21 mouse cellular contexts compared by ENCODE assay signal in the genomic region with DNA sequence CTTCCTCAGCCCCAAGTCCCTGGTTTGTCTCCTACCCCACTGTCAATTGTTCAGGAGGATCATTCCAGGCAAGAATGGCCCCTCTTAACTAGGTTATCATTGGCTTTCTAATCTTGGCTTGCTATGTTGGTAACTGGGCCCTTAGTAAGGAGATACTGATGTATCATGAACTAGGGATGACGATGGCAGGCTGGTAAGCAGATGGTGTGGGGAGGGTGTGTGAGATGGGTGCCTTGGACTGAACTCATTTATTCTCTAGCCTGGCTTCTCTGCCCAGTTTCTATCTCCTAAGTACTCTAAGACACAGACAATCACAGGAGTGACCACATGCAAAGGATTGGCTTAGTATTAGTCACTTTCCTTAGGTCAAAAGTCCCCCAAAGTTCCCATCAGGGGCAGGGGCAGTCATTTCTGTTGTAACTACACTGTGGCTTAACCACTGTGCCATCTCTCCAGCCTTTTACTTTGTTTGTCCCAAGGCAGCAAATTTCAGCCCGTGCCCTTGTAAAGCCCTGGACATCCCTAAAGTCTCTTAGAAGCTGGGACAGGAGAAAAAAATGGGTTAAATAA.
"Had no signal": no experiment of that assay in that cellular context is flagged by ENCODE, and none has a peak within 500 bp of the region (broad histone marks: within the 10 kb centered on the region; RNA-seq: fewer than 3 reads in every experiment).

No protein-coding gene starts in this region.

- H3K36me3 ChIP-seq: heart, embryonic 10.5 days; heart, embryonic 12.5 days; hindbrain, embryonic 10.5 days; hindbrain, embryonic 12.5 days; limb, embryonic 13.5 days; limb, embryonic 15.5 days; liver, embryonic 12.5 days had no signal

- H3K27ac ChIP-seq: heart, embryonic 10.5 days; hindbrain, embryonic 10.5 days; hindbrain, embryonic 12.5 days; hindbrain, embryonic 14.5 days; layer of hippocampus, adult 2 months; limb, embryonic 13.5 days; limb, embryonic 15.5 days; liver, embryonic 12.5 days had no signal

- H3K4me1 ChIP-seq: heart, embryonic 12.5 days; hindbrain, embryonic 10.5 days; hindbrain, embryonic 12.5 days; limb, embryonic 13.5 days; limb, embryonic 15.5 days; liver, embryonic 12.5 days had no signal

- DNase-seq: forebrain, postnatal 0 days; gastrocnemius, postnatal 14 days; gastrocnemius, postnatal 36 days; heart, postnatal 10 days; heart, postnatal 4 days; kidney, adult 11 months; kidney, adult 8-10 months; kidney, postnatal 10 days; kidney, postnatal 4 days; left cerebral cortex, postnatal 4 days had no signal

- H3K27me3 ChIP-seq: heart, embryonic 12.5 days; hindbrain, embryonic 12.5 days; liver, embryonic 12.5 days had no signal

- H3K4me3 ChIP-seq: heart, embryonic 10.5 days; heart, embryonic 12.5 days; hindbrain, embryonic 10.5 days; hindbrain, embryonic 12.5 days; layer of hippocampus, adult 2 months; limb, embryonic 13.5 days; limb, embryonic 15.5 days; liver, embryonic 12.5 days had no signal

- ATAC-seq: forebrain, postnatal 0 days; hindbrain, embryonic 16.5 days; intestine, embryonic 16.5 days; liver, embryonic 12.5 days had no signal
